Mouse (Mus musculus): ENCODE results near the gene Mical2. TPM values are rescaled to one million over a fixed set of nuclear protein-coding genes. Genes with fewer than 3 reads are reported as not detected.

Mical2 gene
- total and polyA plus RNA-seq, 3 experiments = not detected

DNA sequence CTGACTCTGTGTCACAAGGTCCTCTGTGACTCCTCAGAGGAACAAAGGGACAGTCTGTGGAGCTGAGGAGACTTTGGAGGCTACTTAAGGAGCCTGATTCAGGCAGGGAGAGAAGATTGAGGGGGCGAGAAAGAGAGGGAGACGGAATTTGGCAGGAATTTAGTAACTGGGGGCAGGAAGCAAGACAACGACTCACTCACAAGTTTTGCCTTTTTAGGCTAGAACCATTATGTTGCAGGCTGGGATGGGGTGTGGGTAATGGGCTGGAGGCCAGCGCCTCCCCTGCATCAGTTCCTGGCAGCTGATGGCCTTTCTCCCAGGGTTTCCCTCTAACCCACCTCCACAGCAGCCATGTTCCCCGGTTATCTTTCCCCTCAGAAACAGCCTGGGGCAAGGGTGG, 152.8 kb downstream of the Mical2 start:
- in situ Hi-C loops (cut with MboI; ENCODE audit: low pct_ligation_motif_present, low pct_unique_long_range_greater_than_20kb, low sequenced_read_pairs) = loop anchor here (10.0 kb wide), 1 partner anchor 294 kb away; no protein-coding TSS in a partner anchor
- DNase-seq (ENCODE audit: extremely low read depth) = no peak
- TF ChIP-seq MYC (IDR thresholded peaks at IDR 0.05; ENCODE audit: low read depth, low read length) (no peak), NELFE (IDR thresholded peaks at IDR 0.05; ENCODE audit: low read depth, low read length) (no peak), USF1 (IDR thresholded peaks at IDR 0.05; ENCODE audit: low read depth, low read length) (no peak), ZMIZ1 (IDR thresholded peaks at IDR 0.05; ENCODE audit: low read depth, low read length) (no peak), MAZ (IDR thresholded peaks at IDR 0.05; ENCODE audit: low read depth, low read length) (no peak)

DNA sequence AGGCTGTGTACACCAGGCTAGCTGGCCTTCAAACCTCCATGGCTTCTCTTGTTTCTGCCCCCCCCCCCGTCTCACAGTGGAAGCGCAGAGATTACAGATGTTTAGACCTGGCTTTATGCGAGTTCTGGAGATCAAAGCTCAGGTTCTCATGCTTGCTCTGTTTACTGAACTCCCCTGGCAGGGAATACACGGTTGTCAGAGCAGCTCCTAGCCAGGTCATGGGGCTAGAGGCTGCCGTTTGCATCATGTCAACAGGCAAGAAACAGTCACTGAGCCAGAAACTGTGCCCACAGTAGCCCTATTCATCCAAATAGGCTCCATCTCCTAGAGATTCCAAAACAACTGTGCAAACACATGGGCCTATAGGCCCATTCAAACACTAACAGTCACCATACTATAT, 160.9 kb downstream of the Mical2 start:
- Histone ChIP-seq H3K9me3 (replicated peaks; ENCODE audit: low read length) (no peaks in the 10 kb centered on the region), H3K9ac (ENCODE audit: insufficient read depth, low read depth) (no peak overlapping the region), H3K4me1 (ENCODE audit: control insufficient read depth in 1 of 2, insufficient read depth in 2 of 2) (peaks cover 0 to 5% of the 10 kb centered on the region in 2 experiments; a peak in 1 of 4 replicates), H3K27ac (ENCODE audit: insufficient read depth, low read depth) (no peak overlapping the region), H3K36me3 (replicated peaks in 1 of 2; ENCODE audit: control insufficient read depth in 1 of 2, insufficient read depth in 1 of 2, low read length in 1 of 2) (no peaks in the 10 kb centered on the region), H3K79me2 (replicated peaks; ENCODE audit: control insufficient read depth, extremely low read depth, insufficient read depth, poor library complexity, severe bottlenecking) (no peaks in the 10 kb centered on the region), H3K4me3 (replicated peaks in 1 of 3; ENCODE audit: low read depth in 2 of 3, low read length in 2 of 3, poor library complexity in 1 of 3) (no peak overlapping the region), H3K4me2 (ENCODE audit: insufficient read depth, low read depth, poor library complexity, severe bottlenecking) (no peak overlapping the region), H3K27me3 (replicated peaks) (peaks cover under 1% of the 10 kb centered on the region)
- TF ChIP-seq MEF2A (IDR thresholded peaks at IDR 0.05; ENCODE audit: borderline replicate concordance, low read depth, low read length) (no peak), MAZ (IDR thresholded peaks at IDR 0.05; ENCODE audit: low read depth, low read length) (no peak), PAX5 (IDR thresholded peaks at IDR 0.05; ENCODE audit: low read length) (no peak), RAD21 (IDR thresholded peaks at IDR 0.05; ENCODE audit: low read depth, low read length) (no peak), NELFE (IDR thresholded peaks at IDR 0.05; ENCODE audit: low read depth, low read length) (no peak), ETS1 (conservative IDR thresholded peaks at IDR 0.05; ENCODE audit: low read depth, low read length) (no peak), MYC (IDR thresholded peaks at IDR 0.05; ENCODE audit: low read depth, low read length) (no peak), POLR2A (IDR thresholded peaks at IDR 0.05; ENCODE audit: low read depth, low read length) (no peak), UBTF (IDR thresholded peaks at IDR 0.05; ENCODE audit: low read depth, low read length) (no peak), RCOR1 (conservative IDR thresholded peaks at IDR 0.05; ENCODE audit: low read depth, low read length) (no peak), JUN (IDR thresholded peaks at IDR 0.05; ENCODE audit: insufficient read depth, low read depth, low read length) (no peak), ZKSCAN1 (IDR thresholded peaks at IDR 0.05; ENCODE audit: borderline replicate concordance, low read depth, low read length) (no peak), USF2 (conservative IDR thresholded peaks at IDR 0.05; ENCODE audit: low read depth, low read length) (no peak), CTCF (conservative IDR thresholded peaks at IDR 0.05 in 1 of 2, IDR thresholded peaks at IDR 0.05 in 1 of 2; ENCODE audit: low read depth in 2 of 2, low read length in 2 of 2) (no peak), MAX (IDR thresholded peaks at IDR 0.05; ENCODE audit: low read length) (no peak), KAT2A (IDR thresholded peaks at IDR 0.05; ENCODE audit: insufficient replicate concordance, low read length) (no peak), HCFC1 (IDR thresholded peaks at IDR 0.05; ENCODE audit: low read depth, low read length) (no peak), IRF4 (IDR thresholded peaks at IDR 0.05; ENCODE audit: low read depth, low read length) (no peak)
- dilution Hi-C loops (cut with MboI; ENCODE audit: extremely low pct_ligation_motif_present, extremely low pct_unique_long_range_greater_than_20kb, low sequenced_read_pairs) (no loop called here), in situ Hi-C loops (cut with MboI; ENCODE audit: low pct_ligation_motif_present, low pct_unique_long_range_greater_than_20kb, low sequenced_read_pairs) (no loop called here)
- DNase-seq (ENCODE audit: extremely low read depth) = no peak

More for the DNA sequence above, 152.8 kb downstream of the Mical2 start:
- H3K36me3 ChIP-seq (replicated peaks in 1 of 2; ENCODE audit: control insufficient read depth in 1 of 2, insufficient read depth in 1 of 2, low read length in 1 of 2) = no peaks in the 10 kb centered on the region
- no peak overlapping the region for H3K4me2 ChIP-seq (ENCODE audit: insufficient read depth, low read depth, poor library complexity, severe bottlenecking)
- H3K27ac ChIP-seq (ENCODE audit: insufficient read depth, low read depth) = no peak overlapping the region
- dilution Hi-C loops (cut with MboI; ENCODE audit: extremely low pct_ligation_motif_present, extremely low pct_unique_long_range_greater_than_20kb, low sequenced_read_pairs) = no loop called here
- no peaks in the 10 kb centered on the region for H3K79me2 ChIP-seq (replicated peaks; ENCODE audit: control insufficient read depth, extremely low read depth, insufficient read depth, poor library complexity, severe bottlenecking)
- H3K9ac ChIP-seq (ENCODE audit: insufficient read depth, low read depth) = no peak overlapping the region
- no peaks in the 10 kb centered on the region for H3K9me3 ChIP-seq (replicated peaks; ENCODE audit: low read length)
- no peaks in the 10 kb centered on the region for H3K4me1 ChIP-seq (ENCODE audit: control insufficient read depth in 1 of 2, insufficient read depth in 2 of 2)
- peaks cover 16% of the 10 kb centered on the region for H3K27me3 ChIP-seq (replicated peaks)
- no peak overlapping the region for H3K4me3 ChIP-seq (replicated peaks in 1 of 3; ENCODE audit: low read depth in 2 of 3, low read length in 2 of 3, poor library complexity in 1 of 3)

Measured in CH12.LX (cell line).